Mouse (Mus musculus) R1 (cell line): ENCODE measurements at regions not wholly inside any gene's neighbourhood (a gene's known extent, or its start where the extent isn't known, plus 50 kb on each side); places are given as distances from the start of the nearest gene placed in this dataset.

Experiments
- DNase-seq: peaks from one replicate; pipeline ENCODE4 v3.0.0-alpha.2; 2018; ENCODE audit warnings: low read depth, low spot score

DNA sequence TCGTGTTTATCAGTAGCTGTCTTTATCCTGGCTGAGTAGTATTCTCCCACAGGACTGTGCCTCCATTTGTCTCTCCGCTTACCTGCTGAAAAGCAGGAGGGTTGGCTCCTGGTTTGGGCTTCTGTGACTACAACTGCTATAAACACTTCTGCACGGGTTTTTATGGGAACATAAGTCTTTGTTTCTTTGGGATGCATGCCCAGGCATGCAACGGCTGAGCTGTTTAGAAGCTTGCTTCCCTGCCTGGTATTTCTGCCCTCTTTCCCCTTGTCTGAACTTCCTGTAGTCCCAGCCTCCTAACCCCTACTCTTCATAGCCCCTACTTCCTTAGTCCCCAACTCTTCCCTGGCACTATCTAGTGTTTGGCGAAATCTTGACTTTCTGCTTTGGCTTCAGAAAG is 139.6 kb upstream of the Gm26897 start:
- DNase-seq: peak; percentile 25

DNA sequence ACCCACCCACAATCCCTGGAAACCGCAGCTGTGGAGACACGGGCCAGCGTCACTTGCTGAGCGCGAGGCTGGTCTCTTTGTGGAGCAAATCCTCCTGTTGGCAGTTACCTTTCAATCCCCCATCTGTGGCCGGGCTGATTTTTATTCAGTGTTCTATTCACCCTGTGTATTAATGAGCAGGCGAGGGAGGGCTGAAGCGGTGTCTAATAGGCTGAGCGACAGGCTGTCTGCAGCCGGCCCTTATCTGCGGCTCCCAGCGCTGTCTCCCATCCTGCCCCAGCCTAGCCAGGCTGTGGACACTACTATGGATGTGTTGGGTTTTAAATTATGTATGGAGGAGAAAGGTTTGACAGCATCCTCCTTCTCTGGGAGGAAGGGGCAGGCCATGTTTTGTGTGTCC is 138.3 kb upstream of the Gm26897 start:
- DNase-seq: no peak

DNA sequence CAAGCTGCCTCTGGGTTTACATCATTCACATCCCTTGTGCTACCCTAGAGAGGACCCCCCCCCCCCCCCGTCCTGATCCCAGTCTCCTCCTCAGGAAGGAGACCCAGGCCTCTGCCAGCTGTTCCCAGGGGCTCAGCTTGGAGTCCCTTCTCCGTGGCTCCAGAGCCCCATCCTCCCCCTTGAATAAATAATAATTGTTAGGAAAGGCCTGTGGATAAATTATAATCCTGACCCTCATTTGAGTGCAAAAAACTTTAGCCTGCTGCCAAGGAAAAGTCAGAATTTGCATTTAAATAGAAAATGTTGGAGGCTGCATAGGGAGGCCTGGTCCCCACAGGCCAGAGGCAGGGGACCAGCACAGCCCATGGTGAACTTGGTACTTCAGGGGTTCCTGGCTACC is 136.0 kb upstream of the Gm26897 start:
- DNase-seq: no peak

DNA sequence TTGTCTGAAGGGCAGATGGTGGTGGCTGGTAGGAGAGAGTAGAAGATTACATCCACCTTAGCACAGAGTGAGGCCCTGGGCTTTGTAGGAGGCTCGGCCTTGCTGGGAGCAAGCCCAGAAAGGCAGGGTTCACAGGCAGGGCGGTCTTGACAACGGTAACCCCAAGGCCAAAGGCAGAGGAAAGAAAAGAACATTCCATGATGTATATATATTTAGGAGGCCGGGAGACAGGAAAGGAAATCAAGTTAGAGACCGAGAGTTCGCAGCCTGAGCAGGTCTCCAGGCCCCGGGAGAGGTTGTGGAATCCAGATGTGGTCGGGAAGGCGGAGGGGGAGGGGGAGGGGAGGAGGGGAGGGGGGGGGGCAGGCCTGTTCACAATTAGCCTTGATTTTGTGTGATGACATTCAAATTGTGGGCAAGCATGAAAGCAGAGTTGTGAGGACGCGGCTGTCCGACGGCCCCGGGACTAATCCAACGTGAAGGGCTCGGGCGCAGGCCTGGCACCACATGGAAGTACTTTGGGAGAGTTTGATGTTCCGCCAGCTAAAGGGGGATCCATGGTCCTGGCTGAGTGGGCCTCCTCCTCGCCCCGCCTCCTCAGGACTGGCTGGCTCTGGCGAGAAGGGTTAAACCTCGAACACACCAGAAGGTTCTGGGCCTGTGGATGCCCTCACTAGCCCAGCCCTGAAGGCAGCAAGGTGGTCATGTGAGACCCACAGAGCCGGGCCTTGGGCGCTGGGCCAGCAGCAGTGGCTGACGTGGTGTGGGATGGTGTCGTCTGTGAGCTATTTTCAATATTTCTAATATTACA is 131.8 kb upstream of the Gm26897 start:
- no peak for DNase-seq

DNA sequence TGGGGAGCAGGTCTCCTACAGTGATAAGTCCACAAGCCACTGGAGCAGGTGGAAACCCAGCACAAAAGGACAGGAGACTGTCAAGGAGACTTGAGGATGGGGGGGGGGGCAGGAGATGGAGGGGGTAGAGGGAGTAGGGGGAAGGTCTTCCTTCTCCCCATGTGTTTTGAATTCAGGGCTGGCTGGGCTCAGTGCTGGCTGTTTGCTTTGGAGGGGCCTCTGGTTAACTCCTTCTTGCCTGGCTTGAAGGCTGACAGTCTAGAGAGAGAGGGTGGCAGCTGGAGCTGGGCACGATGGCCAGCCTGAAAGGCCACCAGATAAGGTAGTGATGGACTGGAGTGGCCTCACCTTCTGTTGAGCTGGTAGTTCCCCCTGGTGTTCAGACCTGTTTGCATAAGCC is 120.0 kb upstream of the Gm26897 start:
- DNase-seq: no peak

DNA sequence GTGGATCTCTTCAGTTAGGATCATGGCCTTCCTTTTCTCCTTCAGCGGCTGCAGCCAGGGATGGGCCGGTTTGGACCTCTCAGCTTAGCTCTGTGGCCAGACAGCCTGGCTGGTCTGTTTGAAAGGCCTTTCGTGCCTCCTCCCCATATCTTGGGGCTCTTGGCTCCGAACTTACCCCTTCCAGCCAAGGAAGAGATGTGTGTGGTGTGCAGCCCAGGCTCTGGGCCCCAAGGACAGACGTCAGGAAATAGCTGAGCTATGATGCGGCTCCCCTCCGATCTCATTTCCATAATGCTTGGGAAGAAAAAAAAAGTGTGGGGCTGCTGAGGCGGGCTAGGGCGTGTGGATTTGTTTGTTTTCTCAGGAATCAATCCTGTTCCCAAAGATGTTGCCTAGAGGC is 113.8 kb upstream of the Gm26897 start:
- DNase-seq: no peak

DNA sequence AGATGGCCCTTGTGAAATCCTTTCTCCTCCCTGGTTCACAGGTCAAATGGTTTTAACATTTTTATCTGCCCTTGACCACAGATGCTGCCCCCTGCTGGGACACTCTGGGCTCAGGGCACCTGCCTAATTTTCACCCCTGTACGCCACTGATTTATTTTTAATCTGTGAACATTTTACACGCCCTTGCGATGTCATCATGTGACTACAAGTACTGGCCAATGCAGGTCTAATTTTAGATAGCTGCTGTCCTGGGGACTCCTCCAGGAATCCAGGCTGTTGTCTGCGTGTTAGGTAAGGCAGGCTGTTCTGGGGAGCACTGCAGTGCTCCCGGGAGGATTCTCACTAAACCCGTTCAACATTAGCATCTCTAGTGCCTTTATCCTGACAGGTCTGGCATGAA is 113.1 kb upstream of the Gm26897 start:
- no peak for DNase-seq

DNA sequence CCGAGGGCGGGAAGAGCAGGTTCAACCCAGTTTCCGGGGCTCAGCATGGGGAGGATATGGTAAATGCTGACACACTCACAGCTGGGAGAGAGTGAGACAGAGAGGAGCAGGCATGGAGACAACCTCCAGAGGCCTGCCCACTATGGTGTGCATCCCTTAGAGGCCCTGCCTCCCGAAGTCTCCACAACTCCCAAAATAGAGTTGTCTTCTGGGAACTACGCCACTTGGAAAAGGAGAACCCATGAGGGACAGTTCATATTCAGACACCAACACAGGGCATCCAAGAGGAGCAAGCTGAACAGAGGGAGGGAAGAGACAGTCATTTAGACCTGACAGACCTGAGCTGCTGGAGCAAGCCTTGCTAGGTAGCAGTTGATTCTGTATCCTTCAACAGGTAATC is 111.2 kb upstream of the Gm26897 start:
- no peak for DNase-seq

DNA sequence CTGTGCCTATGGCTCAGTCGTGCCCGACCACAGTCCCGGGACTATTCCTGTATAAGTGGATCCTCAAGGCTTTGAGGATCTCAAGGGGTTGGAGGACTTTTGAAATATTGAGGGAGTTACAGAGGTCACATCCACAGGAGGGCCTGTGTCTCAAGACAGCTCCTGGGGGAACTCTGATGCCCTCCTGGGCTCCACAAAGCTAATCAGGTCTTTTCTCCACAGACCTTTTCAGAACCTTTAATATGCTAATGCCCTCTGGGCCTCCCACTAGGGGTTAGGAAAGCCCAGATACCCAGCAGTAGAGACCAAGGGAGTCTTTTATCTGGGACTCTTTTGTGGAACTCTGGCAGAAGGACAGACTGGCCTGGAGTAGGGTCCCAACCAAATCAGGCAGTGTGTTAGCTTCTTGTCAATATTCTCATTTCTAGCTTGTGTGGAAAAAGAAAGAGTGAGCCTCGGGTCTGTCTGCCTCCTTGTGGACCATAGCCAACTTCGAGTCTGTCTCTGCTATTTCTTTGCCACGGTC is 107.4 kb upstream of the Gm26897 start:
- peak; percentile 51 for DNase-seq

DNA sequence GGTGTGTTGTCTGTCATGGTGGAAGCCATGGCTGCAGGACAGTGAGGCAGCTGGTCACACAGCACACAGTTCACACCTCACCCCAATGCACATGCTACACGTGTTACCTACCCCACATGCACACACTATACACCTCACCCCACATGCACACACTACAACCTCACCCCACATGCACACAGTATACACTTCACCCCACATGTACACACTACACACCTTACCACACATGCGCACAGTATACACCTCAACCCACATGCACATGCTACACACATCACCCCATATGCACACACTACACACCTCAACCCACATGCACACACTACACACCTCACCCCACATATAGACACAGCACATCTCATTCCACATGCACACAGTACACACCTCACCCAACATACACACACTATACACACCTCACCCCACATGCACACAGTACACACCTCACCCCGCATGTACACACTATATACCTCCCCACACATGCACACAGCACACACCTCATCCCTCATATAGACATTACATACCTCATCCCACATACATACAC is 103.3 kb upstream of the Gm26897 start:
- no peak for DNase-seq

DNA sequence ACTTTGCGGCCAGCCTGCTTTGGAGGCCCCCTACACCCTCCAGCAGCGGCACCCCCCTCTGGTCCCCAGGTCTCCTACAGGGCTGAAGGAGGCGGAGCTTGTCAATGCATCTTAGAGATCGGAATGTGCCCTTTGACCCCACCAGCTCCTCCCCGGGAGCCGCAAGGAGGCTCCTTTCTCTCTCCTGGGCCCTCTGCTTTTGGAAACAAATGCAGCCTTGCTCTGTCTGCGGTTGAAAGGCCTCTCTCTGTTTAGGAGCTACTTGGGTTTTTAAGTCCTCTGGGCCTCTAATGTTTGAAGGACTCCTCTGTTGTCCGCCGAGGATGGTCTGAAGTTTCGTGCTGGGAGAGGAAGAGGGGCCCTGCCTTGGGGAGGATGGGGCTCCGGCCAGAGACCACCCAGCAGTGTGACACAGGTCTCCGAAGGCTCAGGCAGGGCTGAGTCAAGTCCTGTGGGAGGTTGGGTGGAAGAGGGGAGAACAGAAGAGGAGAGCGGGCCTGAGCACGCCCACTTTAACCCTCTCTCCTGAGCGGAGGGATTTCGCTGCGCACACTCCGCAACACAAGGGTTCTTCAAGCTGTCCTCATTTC is 102.1 kb upstream of the Gm26897 start:
- peak; percentile 85 for DNase-seq

DNA sequence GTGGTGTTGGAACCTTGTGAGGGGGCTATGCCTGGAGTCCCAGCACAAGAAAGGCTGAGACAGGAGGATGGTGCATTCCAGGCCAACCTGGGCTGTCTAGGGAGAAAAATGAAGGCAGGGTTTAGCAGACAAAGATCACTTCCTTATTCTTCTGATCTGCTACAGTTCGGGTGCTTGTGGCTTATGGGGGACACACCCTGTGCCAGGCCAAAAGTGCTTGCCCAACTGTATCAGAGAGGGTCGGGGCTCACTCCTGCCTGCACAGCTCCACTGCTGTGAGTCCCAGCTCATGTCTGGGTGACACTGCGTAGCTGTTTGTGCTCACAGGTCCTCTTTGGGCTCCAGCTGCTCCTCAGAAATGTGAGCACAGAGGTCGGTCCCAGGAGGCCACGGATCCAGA is 98.6 kb upstream of the Gm26897 start:
- no peak for DNase-seq

DNA sequence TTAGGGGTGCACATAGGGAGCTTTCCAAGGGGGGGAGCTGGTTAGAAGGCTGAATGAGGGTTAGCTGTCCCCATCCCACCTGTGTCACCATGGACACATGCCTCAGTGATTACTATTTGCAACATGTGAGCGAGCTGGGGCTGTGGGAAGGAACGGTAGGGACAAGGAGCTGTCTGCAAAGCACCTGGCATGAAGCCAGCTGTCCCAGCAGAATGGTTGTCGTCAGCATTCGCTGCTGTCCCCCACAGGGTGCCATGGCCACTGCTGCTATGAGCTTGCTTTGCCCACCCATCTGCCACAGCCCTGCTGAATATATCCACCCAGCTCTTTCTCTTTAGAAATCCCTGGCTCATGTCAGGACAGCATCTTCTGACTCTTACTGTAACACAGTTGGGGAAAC is 96.8 kb upstream of the Gm26897 start:
- DNase-seq: no peak

DNA sequence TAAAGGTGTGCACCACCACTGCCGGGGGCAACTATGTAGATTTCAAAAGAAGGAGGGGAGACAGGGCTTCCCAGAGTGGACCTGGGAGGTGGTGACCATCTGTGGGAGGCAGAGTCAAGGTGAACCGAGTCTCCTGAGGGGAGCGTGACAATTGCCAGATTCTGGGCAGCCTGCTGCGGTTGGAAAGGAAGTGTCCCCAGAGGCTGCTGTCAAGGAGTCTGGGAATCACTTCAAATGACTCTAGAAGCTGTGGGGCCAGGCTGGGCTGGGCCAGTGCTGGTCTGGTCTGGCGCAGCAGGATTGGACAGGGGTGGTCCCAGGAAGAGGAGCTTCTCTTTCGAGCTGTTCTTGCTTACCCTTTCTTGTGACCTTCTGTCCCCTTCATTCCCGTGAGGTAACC is 95.4 kb upstream of the Gm26897 start:
- no peak for DNase-seq

DNA sequence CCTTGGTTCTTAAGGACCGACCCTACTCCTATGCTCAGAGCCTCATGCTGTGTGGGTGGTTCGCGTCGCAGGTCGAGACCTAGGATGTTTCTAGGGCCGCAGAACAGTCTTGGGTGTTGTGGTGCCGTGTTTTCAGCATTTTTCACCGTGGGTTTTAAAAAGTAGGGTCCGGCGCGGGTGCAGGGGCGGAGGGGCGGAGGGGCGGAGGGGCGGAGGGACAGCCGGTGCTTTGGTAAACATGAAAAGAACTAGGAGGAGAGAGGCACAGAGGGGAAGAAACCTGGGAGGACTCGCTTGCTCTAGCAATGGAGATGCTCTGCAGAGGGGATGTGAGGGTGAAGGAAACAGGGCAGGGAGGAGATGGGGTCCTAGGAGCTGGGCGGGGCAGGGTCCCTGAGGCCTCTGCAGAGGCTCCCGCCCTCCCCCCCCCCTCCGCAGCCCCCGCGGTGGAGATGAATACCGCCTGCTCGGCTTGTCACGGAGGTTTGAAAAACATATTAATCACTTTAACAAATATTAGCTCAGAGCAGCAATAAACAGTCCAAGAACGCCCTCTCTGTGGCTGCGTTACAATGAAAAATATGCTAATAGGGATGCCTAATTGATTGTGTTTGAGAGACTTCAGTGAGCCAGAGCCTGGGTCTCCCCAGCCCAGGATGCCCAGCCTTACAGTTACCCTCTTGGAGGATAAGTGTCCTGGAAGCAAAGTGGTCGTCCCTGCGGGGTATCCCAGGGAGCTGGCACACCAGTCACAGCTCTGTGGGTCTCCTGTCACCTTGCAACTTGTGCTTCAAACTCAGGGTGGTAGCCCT is 94.0 kb upstream of the Gm26897 start:
- no peak for DNase-seq

DNA sequence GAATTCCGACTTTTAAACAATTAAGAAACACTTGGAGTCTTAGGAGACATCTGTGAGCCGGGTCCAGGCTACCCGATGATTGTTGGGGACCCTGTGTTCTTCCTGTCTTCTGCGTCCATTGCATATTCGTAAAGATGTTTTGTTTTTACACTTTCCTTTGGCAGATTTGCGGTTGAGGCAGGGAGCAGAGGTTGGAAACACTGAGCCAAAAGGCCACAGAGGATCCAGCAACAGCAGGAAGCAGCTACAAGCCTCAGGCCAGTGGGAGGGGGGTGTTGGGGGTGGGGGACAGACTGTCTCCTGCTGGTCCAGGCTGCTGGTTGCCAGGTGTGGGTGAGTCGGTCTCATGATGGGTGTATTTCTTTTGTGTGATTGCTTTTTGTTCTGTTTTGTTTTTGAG is 92.7 kb upstream of the Gm26897 start:
- no peak for DNase-seq

DNA sequence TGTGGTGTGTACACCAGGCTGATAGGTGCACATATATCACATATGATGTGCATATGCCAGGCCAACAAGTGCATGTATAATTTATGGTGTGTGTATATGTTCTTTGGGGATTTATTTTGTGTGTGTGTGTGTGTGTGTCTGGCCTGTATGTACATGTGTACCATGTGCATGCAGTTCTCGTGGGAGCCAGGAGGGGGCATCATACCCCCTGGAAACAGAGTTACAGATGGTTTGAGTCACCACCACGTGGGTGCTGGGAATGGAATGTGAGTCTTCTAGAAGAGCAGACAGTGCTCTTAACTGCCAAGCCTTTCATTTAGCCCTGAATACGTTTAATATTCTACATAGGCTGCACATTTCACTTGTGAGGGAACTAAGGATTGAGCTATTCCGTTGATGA is 92.0 kb upstream of the Gm26897 start:
- DNase-seq: peak; percentile 73

DNA sequence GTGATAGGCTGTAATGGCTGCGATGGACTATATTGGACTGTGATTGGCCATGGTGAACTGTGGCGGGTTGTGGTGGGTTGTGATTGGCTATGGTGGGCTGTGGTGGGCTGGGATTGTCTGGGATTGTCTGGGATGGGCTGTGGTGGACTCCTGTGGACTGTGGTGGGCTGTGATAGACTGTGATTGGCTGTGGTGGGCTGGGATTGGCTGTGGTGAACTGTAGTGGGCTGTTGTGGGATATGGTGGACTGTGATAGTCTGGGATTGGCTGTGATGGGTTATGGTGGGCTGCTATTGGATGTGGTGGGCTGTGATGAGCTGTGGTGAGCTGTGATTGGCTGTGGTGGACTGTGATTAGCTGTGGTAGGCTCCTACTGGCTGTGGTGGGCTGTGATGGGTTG is 89.6 kb upstream of the Gm26897 start:
- DNase-seq: peak; percentile 78

DNA sequence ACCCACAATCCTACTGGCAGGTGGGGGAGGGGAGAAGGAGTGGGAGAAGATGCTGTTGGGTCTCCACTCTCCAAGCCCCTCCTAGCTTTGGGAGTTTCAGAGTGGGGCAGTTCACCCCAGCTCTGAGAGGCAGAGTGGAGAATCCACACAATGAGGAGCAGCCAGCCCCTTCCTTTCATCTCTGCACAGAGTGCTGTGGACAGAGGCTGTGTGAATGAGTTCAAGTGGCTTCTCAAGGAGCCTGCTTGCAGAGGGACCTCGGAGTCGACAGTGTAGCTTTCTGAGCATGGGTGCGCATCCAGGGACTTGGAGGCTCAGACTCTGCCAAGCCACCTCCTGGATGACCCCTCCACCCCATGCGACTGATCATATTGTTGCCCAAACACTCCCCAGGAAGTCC is 88.9 kb upstream of the Gm26897 start:
- no peak for DNase-seq

DNA sequence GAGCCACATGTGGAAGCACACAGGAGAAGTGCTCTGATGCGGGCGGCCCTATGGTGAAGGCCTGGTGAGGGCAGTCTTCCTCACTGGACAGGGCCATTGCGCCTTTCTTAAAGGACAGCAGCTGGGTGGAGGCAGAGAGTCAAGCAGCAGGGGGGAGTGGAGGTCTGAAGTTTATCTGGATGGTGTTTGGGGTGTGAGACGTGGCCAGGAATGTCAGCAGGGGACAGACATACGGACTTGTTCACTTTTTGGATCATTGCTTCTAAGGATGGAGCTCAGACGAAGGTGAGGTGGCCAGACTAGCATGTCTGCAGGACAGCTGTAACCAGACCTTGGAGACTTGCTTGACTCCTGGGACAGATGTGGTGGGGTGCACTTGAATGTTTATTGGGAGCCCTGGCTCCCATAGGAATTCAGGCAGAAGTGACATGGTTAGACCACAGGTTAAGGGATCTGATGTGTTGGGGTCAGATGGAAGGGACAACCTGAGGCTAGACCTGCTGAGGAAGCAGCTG is 86.0 kb upstream of the Gm26897 start:
- no peak for DNase-seq

DNA sequence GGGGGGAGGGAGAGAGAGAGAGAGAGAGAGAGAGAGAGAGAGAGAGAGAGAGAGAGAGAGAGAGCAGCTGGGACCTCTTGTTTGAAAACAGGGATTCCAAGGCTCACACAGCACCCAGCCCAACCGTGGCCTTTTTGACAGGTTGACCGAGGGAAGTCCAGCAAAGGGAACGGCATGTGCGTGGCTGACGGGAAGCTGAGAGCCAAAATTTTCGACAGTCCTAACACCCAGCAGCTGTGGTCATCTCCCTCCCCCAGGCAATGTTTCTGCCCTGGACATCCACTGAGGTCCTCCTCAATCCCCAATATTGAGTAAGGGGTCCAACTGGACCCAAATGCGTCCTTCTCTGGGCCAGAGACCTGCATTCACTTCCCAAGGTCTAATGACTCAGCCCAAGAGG is 85.2 kb upstream of the Gm26897 start:
- DNase-seq: no peak

DNA sequence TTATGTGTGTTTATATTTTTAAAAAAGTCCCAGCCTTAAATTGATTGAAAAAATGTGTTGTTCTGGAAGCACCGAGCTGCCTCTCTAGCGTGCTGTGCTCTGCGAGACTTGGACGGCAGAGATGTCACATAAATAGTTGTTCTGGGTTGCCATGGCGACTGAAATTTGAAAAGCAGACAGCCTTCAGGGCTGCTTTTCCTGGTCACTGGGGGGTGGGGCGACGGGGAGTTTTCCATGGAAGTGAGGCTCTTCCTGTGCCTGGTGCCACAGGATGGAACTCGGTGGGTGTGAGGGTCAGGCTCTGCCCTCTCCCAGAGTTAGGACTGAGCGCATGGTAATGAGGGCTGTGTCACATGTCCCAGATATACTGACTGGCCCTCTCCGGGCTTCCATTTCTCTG is 84.7 kb upstream of the Gm26897 start:
- peak; percentile 68 for DNase-seq
